Mouse (Mus musculus) adrenal gland, postnatal 10 days (tissue): ENCODE measurements at regions not wholly inside any gene's neighbourhood (a gene's known extent, or its start where the extent isn't known, plus 50 kb on each side); places are given as distances from the start of the nearest gene placed in this dataset.

Experiments used
- DNase-seq: peaks from one replicate; pipeline ENCODE4 v3.0.0; 2021; ENCODE audit warnings: mixed read lengths

DNA sequence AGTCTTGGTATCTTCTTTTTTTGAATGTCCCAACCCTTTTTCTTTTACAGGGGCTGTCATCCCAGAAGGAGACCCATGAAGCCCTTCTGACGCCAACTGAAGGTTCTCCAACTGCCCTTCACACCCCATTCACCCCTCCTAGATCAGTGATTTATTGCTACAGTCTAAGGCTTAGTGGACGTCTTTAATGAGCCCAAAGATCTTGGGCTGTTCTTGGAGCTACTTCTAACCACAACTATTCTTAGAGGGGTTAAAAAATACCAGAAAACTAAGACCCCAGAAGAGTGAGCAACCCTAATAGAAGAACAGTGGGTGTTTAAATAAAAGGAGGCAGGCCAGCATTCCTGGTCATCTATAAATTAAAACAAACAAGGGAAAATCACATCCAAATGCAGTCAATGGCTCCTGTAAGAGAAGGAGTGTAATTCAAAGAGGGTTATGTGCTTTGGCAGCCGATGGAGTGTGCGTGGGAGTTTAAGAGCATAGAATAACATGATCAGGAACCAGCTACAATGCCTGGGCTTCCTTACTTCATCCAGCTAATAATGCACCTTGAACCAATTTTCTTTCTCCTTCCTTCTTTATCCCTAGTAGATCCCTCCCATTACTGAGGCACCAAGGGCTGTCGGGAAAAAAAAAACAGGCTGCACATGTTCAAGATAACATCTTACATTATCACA, 113.3 kb downstream of the Qpct start:
- no peak for DNase-seq

GRCm38 (mm10) chr17:79163983-79164382, 112.3 kb downstream of the Qpct start:
- peak; percentile 5 for DNase-seq

DNA sequence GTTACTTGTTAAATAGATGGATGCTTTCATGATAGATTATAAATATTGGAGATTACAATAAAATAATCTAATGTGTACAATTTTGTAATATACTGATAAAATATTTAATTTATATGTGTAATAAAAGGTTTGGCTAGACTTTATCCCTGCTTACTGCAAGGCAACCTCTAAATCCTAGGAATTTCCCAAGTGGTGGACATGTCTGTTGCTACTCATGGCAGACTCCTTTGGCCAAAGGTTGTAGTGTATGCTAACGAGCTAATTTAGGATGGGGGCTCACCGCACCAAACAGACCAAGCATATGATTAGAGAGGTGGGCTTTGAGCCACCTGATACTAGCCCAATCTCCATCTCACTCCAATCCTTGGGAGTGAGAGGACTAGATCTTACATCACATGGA, 102.4 kb downstream of the Qpct start:
- no peak for DNase-seq

DNA sequence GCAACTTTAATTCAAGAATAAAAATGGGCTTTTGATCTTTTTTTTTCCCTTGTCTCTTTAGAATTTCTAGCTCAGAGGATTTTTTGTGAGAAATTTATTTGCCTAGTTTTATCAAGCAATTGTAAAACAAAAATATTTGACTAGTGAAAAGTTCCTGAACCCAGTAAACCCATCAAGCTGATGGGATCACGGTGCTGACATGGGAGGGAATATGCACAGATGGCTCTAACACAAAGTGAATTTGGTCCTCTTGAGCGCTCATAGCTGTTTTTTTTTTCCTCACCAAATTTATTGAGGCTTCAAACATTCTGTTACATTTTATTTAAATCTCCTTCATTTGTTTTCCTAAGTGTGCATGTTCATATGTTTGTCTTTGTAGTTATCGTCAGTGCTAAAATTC, 101.1 kb downstream of the Qpct start:
- no peak for DNase-seq

DNA sequence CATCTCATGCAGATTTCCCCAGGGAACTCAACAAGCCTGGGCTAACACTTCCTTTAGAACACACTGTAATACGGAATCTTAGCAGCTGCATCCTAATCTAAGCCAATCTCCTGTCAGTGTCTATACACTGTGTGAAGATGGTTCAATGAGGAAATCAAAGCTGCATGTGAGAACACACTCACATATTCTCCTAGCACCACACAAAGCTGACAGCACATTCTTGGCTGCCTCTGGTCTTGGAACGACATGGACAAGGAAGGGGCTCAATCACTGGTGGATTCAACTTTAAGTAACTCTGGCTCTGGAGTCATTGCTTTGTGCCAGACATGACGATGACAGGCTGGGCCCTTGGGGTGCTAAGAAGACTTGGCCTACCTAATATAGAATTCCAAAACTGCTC, 96.2 kb downstream of the Qpct start:
- no peak for DNase-seq

GRCm38 (mm10) chr17:79144913-79145625, 93.4 kb downstream of the Qpct start:
- DNase-seq = no peak

- DNase-seq = no peak
Observed at GRCm38 (mm10) chr17:79143031-79143430, 91.3 kb downstream of the Qpct start.
